Mouse (Mus musculus): ENCODE measurements at regions not wholly inside any gene's neighbourhood (a gene's known extent, or its start where the extent isn't known, plus 50 kb on each side); places are given as distances from the start of the nearest gene placed in this dataset.

DNA sequence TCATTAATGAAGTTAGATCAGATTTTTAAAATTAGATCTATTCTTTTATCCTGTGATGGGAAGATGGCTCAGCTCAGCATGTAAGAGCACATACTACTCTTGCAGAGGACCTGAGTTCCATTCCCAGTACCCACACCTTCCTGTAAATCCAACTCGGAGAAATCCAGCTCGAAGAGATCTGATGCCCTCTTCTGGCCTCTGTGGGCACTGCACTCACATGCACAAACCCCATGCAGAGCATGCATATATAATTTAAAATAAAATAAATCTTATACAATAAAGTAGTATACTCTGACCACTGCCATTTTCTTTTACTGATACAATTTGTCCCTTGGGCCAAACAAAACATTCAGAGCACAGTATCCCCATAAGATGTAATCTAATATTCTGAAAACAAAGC lies 245.2 kb downstream of the Prdm2 start:
- DNase-seq (ENCODE audit: low read depth, low spot score): no peak

DNA sequence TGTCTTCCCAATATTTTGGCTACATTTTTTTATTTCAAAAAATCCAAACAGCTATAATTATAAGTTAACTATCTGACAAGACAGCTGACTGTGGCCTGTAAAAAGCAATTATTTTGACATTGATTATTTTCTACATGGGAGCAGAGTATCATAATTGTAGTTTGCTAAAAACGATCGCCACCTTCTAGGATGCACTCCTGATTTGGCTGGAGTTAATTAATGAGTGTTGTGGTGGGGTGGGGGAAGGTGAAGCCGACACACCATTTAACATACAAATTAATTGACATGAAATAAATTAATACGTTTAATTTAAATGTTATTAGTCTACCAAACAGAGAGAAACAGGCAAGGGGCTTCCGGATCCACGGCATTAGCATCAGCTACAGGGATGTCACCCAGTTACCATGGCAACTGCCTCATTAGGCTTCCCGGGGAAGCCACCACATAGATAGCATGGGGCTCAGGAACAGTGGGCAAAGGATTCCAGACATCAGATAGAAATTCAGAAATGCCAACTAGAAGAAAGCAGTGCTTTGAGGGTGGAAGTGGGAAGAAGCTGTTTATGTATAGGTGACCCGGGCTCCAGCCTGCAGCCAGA lies 255.9 kb downstream of the Prdm2 start:
- no peak for DNase-seq (ENCODE audit: low read depth, low spot score)

DNA sequence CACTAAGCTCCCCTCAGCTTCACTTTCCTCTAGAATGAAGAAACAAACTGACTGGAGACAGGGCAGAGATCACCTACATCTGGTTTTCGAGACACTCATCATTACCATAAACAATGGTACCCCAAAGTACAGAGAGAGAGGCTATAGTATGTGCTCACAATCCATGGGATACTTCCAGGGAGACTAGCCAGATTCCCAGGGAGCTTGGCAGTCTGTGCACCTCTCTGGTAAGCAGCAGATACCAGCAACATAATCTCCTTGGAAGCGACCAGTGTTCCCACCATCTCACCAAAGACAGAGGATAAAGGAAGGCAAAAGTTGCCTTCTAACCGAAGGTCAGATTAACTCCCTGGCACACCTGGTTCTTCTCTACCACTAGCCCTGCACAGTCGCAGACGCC lies 256.4 kb downstream of the Prdm2 start:
- no peak for DNase-seq (ENCODE audit: low read depth, low spot score)

DNA sequence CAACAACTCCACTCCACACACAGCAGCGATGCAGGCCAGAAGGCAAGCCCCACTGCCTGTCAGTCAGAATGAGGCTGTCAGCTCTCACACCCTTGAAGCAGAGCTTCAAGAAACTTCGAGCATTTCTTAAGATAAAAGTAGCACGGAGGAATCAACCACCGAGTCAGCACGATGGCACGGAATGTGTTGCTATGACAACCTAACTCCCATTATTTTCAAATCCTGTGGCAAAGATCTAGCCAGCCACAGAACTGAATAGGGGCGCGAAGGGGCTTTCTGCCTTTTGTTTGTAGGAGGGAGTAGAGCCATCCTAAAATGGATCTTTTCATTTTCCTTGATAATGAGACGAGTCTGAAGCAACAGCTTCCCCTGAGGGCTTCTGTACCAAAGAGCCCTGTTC lies 259.1 kb downstream of the Prdm2 start:
- no peak for DNase-seq (ENCODE audit: low read depth, low spot score)

DNA sequence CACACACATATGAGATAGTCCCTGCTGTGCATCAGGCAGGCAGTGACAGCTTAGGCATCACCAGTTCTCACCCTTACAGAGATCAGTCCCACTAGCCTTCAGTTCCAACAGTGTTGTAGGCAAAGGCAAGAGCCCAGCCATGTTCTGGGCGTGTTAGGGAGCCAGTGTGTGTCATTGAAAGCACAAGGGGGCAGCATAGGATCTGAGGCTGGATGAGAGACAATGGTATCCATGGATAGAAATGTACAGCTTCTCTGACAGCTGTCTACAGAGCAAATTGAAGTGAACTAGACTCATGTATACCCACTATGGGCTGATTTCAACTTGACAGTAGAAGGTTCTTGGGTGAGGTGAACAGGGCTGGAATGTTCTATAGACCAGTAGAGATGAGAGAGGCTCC lies 259.9 kb downstream of the Prdm2 start:
- DNase-seq (ENCODE audit: low read depth, low spot score): no peak

DNA sequence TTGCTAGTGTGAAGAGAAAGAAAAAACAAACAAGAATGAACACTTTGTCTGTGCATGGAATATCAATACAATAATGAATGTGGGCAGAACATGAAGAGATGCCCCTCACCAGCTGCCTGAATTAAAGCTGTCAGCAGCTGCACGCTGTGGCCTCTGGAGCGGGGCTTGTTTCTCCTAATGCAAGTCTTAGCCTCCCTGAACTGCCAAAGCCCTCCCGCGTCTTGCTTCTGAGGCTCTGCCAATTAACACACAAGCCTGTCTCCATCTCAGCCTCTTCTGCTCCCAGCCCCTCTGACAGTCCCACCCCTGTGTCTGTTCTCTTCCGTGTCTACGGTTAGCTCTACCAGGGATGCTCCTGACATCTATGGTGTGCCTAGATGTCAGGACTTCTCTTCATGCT lies 265.1 kb downstream of the Prdm2 start:
- no peak for DNase-seq (ENCODE audit: low read depth, low spot score)

DNA sequence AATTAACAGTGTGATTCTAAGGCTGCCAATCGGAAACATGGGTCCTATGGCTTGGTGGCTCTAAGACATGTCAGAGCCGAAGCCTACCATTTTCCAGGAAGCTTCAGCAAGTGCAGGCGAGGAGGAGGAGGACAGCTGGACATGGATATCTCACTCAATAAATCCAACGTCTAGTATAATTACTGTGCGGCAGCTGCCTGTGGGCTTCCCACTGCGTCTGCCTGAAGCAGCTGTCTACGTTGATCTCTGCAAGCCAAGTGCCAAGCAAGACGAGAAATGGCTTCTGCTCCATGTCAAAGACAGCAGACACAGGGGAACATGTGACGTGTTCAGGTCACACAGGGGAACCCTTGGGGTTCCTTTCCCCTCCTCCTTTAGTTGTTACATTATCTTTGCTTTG lies 279.2 kb downstream of the Prdm2 start:
- no peak for DNase-seq (ENCODE audit: low read depth, low spot score)

DNA sequence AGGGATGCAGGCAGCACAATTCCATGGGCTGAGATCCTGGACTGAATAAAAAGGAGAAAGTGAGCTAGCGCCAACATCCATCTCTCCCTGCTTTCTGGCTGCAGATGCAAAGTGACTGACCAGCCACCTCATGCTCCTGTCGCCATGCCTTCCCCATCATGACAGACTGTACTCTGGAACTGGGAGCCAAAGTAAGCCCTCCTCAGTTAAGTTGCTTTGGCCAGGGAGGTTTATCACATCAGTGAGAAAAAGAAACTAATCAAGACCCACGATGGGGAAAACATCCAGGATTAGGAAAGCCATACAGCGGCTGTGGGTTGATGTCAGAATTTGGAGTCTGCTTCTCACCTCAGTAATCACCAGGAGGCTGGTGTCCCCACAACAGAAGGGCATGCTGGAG lies 283.6 kb downstream of the Prdm2 start:
- DNase-seq (ENCODE audit: low read depth, low spot score): no peak

DNA sequence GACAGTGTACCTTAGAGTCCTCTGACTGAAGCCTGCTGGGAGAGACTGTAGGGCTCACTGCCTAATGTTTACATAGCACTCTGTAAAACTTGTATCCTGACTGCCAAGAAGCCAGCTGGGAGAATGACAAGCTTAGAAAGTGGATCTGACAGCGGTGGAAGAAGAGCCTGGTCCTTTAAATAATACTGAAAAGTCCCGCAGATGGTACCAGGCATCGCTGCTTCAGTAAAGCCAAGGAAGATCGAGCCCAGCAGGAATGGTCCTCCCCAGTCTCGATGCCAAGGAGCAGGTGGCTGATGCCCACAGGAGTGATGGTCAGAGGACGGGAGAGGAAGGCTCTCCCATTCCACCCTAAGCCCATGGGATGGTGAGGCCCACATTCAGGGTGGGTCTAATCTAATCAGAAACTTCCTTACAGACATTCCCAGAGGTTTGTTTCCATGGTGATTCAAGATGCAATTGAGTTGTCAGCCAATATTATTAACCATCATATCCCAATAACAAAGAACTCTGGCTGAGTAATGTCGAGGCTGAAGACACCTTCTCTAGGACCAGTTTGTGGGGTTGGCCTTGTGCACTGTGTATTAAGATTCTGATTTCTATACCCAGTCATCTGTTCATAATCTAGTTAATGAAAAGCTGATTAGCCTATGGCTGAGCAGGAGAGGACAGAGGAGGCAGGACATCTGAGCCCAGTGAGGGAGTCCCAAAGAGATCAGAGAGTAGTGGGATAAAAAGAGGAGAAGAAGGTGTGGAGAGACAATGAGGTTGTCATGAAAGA lies 285.3 kb downstream of the Prdm2 start:
- DNase-seq (ENCODE audit: low read depth, low spot score): no peak

DNA sequence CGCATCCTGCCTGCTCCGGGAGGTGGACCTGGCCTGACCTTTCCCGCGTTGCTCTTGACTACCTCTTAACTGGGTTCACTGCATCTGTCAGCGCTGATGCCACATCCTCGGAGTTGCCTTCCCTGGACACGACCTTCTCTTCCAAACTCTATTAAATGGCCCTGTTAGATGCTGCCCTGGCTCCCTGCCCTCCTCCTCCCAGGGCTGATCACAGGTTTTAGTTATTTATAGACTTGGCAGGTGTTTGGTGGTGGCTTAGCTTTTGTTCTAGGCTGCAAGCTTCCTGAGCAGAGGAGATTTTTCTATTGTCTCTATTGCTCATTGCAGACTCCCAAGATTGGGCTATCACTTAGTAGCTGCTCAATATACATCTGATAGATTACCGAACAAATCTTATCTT lies 287.7 kb downstream of the Prdm2 start:
- no peak for DNase-seq (ENCODE audit: low read depth, low spot score)

DNA sequence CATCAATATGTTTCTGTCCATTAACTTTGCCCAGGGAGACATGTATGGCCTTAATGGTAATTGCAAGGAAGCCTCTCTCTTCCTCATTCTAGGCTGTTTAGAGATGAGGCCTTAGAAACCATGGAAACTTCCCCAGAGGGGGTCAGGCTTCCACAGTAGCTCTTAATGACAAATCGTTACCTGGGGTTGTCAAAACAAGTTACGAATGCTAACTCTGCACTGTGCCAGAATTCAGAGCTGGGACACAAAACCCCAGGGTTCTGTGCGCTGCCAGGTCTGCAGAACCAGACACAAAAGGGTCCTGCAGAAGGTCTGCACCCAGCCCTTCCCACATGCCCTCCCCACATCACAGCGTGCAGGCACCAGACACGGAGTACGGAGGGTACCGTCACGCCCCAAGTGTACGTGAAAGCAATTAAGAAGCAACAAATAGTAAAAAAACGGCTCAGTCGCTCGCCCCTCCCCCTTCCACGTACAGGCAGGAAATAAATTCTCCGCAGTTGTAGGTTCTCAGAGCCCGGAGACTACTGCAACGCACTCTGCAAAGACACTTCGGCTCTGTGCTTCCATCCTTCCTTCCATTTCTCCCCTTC lies 303.3 kb downstream of the Prdm2 start:
- no peak for DNase-seq (ENCODE audit: low read depth, low spot score)

DNA sequence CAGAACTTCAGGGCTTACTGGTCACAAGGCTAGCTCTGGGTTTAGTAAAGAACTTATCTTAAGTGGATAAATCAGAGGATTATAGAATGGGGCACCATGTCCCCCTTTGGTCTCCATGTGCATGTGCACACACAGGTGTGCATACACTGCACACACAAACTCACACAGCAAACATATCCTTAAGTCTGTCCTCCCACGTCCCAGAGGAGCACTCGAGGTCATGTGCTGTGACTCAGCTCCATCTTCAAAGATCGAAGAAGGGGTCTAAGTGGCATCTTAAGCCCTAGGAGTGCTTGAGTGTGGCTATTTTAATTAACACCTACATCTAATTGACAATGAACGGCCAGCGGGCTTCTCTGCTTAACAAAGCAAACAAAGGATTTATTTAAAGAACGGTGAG lies 304.0 kb downstream of the Prdm2 start:
- no peak for DNase-seq (ENCODE audit: low read depth, low spot score)

DNA sequence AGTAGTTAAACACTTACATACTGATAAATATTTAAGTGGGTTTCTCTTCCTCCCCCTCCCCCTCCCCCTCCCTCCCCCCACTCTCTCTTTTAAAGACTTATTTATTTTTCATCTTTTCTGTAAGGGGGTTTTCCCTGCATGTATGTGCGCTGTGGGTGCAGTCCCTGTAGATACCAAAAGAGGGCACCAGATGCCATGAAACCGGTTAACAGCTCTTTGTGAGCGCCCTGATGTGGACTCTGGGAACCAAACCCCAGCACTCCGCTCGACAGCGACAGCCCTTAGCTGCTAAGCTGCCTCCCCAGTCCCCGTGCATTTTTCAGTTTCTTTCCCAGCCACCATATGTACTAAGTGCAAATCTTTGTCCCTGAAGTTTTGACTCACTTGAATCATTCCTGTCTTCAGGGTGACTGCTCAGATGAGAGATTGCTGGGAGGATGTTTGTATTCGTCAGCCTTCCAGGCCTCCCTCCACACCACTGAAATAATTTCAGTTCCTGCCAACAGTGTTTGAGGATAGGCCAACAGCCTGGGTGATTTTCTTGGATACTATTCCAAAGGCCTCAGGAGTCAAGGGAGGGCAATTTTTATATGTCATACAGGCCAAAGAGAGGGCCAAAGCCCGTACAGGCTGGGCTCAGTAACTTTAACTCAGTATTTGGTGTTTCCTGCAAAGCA lies 309.3 kb downstream of the Prdm2 start:
- no peak for DNase-seq (ENCODE audit: low read depth, low spot score)

DNA sequence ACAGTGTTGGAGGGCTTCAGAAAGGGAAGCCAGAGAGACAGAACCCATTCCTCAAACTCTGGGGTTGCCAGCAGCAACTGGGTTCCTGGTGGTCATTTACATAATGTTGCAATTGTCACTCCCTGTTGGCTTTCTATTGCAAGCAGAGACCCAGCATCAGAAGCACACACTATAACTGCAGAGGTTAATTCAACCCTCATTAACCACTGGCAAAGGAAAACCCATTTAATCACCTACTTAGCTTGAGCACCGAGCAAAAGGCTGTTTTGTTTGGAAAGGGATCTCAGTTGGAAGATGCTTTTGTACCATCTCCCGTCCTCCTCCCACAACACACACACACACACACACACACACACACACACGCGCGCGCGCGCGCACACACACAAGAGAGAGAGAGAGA lies 312.0 kb downstream of the Prdm2 start:
- no peak for DNase-seq (ENCODE audit: low read depth, low spot score)

DNA sequence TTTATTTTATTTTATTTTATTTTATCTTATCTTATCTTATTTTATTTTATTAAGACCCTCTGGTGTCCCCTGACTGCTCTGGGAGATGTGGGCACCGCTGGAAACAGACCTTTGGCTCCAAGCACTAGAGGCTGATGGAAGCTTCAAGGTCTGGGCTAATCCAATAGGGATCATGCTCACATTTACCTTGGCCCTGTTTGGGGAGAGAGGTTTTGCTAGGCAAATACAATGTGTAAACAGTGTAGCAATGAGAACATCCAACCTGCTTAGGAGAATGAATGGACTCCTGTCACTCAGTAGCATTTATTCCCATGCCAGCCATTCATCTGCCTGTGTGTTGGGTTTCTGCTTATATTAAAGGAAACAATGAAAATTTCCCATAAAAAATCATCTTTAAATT lies 313.8 kb downstream of the Prdm2 start:
- DNase-seq (ENCODE audit: low read depth, low spot score): no peak

DNA sequence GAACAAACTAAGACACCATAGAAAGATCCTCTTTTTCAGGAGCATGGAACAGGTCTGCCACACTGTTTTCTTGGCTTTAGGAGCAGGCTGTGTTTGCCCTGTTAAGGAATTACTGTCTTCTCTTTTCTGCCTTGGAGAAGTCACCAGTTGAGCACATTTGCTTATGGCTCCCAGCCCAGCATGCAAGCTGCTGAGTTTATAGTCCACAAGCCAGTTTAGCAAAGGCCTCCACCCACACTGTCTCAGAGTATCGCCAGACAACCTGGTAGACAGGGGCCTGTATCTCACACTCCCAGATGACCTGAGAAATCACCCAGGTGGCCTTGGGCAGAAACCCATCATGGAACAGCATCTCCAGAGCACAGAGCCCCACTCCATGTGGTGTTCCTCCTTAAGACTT lies 322.1 kb downstream of the Prdm2 start:
- no peak for DNase-seq (ENCODE audit: low read depth, low spot score)

DNA sequence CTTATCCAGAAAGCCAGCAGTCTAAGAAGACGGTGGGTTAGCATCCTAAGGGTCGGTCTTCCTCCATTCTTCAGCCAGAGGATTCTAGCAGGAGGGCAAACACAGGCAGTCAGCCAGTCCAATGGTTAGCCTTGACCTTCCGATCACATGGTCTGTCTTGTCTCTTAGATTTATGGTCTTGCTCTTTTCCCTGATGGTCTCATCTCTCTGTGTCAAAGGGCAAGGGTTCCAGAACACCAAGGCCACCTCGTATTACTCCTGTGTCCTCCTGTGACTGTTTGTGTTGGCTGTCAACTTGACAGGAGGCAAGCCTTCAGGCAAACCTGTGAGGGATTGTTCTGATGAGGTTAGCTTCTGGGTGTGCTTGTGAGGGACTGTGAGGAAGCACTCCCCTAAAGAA lies 323.9 kb downstream of the Prdm2 start:
- no peak for DNase-seq (ENCODE audit: low read depth, low spot score)

DNA sequence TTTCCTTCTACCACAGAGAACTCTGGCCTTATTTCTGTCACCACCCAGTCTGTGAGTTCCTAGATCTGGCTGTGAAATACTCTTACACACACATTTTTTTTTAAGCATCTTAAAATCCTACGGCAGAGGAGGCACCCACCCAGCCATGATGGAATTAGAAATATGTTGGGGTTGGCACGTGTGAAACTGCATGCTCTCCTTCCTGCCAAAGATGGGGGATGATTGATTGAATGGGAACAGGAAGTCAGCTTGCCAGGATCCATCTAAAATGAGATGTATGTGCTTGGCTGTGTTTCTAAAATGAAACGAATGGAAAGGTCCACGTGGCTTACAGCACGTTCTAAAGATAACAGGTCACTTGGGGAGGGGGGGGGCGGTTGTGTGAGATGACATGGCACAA lies 324.9 kb downstream of the Prdm2 start:
- no peak for DNase-seq (ENCODE audit: low read depth, low spot score)

DNA sequence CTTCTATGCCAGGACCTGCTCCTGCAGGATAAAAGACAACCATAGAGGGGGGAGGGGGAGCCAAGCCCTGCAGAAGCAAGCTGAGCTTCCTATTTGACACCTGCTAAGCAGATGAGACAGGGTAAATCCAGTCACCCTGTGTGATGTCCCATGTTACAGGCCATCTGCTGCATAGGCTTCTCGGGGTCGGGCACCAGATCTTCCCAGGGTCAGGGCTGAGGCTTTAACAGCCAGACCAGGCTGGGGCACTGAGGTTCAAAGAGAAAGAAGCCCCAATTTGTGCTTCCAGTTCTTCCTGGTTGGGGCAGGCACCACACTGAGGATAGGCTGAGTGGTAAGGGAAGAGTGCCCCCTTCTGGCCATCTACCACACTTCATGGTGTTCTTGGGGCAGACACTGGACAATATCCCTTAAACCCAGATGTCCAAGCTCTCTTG lies 332.5 kb downstream of the Prdm2 start:
- DNase-seq (ENCODE audit: low read depth, low spot score): no peak

DNA sequence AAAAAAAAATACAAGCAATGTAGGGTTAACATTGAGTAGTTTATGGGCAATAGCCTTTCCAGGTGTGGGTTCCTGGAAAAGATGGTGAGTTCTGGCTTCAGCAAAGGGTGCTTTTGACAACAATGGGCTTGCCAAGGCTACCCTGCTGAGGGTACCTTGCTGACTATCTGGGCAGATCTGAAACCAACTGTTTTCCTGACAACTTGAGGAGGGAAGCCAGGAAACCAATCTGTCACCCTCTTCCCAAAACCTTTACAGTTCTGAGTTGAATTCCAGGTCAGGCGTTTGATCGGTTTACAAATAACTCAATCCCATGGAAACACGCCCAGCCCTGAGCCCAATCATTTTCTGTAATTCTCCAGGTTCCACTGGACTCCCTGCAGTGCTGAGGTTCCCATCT lies 336.6 kb downstream of the Prdm2 start:
- no peak for DNase-seq (ENCODE audit: low read depth, low spot score)

DNA sequence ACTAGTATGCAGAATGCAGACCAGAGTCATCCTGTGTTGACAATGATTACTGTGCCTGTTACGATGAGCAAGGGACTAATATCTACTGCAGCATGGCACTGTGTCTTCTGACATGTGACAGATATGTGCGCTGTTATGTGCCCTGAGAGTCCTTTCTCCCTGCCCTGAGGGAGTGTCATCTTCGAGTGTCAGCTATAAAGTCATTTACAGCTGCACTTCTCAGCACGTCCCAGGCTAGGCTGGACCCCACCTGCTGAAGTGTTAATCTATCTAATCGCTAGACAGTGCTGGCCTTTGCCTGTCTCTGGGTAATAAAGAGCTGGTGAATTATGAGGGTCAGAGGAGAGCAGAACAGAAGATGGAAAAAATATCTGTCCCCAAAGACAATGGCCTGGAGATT lies 337.7 kb downstream of the Prdm2 start:
- no peak for DNase-seq (ENCODE audit: low read depth, low spot score)

DNA sequence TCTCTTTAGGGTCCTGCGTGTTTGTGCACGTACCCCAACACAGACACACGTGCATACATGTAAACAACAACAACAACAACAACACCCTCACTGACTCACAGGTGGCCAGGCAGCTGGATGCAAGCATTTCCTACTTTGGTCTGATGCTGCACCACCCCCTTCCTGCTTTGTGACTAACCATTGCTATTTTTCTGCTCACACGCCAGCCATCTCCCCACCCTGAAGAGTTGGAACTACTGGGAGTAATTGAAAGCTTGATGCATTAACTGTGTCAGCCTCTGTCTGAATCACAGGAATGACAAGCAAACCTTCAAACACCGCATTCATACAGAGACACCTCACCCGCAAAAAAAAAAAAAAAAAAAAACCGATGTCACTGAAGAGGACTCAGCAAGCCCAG lies 346.5 kb downstream of the Prdm2 start:
- no peak for DNase-seq (ENCODE audit: low read depth, low spot score)

DNA sequence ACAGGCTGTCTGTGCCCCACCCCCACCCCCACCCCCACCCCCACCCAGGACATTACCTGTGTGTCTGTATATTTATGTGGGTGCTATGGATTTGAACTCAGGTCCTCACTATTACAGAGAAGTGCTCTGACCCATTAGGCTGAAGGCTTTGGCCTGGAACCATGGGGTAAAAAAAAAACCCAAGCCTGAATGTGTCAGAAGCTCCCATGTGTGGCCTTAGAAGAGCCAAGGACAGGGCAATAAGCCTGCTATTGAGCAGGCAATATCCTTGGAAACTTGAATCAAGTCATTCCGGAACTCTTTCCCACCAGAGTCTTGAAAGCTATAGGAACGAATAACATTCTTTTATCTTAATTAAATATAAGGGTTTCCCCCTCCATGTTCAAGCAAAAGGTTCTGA lies 347.2 kb downstream of the Prdm2 start:
- no peak for DNase-seq (ENCODE audit: low read depth, low spot score)

Data from 3T3-L1 (cell line).